Mouse (Mus musculus): ENCODE measurements around the gene Rab4b.

Rab4b gene

DNA sequence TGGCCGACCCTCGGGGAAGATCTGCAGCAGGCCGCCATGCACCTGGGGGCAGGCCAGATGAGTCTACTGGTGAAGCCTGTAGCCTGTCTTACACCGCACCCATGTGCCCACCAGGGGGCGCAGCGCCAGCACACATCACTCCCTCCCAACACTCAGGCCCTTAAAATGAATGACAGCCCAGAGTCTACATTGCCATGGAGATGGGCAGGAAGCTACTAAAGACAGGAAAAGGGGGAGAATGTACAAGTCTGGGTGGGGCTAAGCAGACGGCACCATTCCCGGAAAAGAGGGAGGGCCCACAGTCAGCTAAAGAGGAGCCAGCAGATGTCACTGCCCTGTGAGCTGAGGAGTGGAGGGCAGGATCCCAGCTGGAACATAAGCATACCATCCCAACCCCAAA is 18.8 kb downstream of the Rab4b start:
- DNase-seq (ENCODE audit: low read depth) = no peak

DNA sequence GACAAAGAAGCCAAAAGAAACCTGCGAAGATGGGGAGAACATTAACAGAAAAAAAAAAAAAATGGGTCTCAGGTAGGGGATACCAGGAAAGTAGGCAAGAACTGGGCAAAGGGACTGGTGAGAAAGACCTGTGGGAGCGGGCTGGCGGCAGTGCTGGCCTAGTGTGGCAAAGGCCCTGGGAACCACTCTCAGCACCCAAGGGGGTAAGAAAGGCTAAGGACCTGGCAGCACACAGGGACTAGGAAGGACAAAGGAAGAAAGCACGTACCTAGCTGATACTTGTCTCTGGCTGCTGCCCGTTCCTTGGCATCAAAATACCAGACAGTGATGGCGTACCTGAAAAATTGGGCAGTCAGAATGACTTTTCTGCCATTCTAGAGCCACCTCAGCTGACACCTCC is 19.4 kb downstream of the Rab4b start:
- no peak for DNase-seq (ENCODE audit: low read depth)

DNA sequence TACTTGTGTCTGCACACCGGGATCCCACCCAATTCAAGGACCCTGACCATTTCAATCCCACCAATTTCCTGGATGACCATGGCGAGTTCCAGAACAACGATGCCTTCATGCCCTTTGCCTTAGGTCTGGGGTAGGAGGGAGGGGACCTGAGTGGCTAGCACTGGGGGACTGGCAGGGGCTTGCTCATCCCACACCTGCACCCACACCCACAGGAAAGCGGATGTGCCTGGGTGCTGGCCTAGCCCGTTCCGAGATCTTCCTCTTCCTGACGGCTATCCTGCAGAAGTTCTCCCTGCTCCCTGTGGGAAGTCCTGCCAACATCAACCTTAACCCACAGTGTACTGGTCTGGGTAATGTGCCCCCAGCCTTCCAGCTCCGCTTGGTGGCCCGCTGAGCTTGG is 20.5 kb downstream of the Rab4b start:
- no peak for DNase-seq (ENCODE audit: low read depth)

DNA sequence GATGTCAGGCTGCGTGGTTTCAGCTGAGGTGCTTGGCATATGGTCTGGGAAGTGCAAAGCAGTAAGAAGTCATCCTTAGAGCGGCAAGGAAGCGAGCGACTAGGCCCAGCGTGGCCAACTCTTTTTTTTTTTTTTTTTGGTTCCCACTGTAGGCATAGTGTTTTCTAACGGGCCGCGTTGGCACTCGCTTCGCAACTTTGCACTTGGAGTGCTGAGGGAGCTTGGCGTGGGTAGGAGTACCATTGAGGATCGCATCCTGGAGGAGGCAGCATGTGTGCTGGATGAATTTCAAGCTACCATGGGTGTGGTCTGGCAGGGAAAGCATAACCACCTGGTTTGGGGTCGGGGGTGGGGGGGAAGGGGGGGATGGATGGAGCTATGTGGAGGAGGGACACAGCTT is 22.7 kb downstream of the Rab4b start:
- no peak for DNase-seq (ENCODE audit: low read depth)

DNA sequence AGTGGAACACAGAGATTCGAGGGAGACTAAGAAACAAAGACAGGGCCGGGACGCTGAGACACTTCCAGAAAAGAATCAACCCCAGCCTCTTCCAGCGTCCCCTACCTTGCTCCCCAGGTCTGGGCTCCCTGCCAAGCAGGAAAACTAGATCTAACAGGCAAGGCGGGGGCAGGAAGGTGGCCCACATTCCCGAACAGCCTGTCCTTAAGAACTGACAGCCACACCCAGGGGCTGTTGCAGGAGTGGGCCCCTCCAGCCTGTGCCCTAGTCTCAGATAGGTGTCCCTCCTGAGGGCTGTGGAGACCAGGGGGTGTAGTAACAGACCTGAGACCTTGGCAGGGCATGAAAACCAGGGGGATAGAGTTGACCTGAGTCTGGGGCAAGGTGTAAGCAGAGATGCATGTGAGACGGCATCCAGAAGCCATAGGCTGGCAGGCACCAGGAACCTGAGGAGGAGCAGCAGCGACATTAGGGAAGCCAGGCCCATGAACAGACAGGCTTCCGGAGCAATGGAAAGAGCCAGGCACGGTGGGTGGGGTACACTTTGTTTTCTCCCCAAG is 25.4 kb downstream of the Rab4b start, which contains the start of gene Cyp2t4:
Cyp2t4 (plus strand) TSS at position 510 of the 560 bp plus-strand sequence.
- DNase-seq (ENCODE audit: low read depth) = no peak

DNA sequence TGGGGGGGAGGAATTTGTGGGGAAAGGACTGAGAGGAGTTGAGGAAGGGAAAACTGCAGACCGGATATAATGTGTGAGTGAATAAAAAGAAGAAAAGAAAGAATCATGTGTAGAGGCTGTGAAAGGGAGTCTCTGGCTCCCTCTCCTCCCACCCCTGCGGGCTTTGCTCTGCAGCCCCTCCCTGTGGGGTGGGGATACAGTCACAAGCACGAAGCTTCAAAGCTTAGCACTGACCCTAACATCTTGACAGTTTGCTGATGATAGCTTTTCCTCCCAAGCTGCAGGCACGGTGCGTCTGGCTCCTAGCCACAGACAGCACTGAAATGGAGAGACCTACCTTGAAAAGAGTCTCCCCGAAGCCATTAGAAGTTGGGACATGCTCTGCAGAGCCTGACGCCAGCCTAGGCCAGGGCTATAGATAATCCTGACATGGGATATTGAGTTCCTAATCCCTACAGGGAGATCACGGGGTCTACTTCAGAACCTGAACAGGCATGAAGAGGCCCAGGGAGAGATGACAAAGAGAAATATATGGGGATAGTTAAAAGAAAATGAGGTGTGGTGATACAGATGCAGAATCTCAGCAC is 42.2 kb downstream of the Rab4b start:
- no peak for DNase-seq (ENCODE audit: low read depth)

DNA sequence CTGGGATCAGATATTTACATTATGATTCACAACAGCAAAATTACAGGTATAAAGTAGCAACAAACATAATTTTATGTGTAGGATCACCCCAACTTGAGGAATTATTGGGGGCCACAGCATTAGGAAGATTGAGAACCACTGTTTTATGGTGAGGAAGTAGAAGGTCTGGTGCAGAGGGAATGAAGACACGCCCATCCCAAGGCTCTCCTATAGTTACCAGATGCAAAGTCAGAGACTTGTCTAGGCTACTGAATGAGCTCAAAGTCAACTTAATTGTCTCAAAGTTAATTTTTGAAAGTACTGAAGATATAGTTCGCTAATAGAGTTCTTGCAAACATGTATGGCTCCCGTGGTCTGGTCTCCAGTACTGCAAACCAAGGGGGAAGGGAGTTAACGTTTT is 44.9 kb downstream of the Rab4b start:
- no peak for DNase-seq (ENCODE audit: low read depth)

DNA sequence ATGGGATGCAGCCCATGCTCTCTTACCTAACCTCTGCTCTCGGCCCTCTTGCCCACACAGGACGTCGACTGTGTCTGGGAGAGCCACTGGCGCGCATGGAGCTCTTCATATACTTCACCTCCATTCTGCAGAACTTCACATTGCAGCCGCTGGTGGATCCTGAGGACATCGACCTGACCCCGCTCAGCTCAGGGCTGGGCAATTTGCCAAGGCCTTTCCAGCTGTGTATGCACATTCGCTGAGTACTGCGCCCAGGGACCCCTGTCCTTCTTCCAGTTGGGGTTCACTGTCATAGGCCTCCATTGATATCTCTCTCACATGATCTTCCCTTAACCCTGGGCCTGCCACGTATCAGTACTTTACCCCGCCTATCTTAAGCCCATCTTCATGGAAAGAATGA is 45.5 kb downstream of the Rab4b start:
- no peak for DNase-seq (ENCODE audit: low read depth)

DNA sequence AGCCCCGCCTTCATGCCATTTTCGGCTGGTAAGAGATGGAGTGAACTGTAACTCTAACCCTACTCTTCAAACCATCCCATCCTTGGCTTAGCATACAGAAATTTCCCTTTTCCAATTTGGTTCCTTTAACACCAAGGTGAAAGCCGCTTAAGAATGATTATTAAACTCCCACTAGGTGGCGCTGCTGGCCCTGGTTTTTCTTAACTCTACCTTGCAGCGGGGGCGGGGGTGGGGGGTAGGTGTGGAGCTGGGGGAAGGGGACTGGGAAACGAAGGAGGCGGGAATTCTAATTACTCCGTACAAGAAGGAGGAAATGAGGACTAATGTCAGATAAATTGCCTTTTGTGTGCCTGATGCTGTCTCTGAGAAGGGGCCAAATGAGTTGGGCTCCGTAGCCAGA is 46.1 kb downstream of the Rab4b start:
- DNase-seq (ENCODE audit: low read depth) = no peak

DNA sequence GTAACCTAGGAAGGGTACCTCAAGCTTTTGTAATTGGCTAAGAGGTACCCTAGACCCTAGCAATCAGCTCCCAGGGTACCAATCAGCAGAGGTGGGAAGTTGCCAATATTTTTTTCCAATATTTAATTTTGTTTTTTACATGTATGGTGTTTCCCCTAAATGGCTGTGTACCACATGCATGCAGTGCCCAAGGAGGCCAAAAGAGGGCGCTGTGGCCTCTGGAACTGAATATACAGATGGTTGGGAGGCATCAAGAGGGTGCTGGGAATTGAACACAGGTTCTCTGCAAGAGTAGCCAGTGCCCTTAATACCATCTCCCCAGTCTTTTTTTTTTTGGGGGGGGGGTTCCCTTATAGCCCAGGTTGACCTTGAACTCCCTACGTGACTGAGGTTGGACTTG is 47.3 kb downstream of the Rab4b start:
- DNase-seq (ENCODE audit: low read depth) = no peak

DNA sequence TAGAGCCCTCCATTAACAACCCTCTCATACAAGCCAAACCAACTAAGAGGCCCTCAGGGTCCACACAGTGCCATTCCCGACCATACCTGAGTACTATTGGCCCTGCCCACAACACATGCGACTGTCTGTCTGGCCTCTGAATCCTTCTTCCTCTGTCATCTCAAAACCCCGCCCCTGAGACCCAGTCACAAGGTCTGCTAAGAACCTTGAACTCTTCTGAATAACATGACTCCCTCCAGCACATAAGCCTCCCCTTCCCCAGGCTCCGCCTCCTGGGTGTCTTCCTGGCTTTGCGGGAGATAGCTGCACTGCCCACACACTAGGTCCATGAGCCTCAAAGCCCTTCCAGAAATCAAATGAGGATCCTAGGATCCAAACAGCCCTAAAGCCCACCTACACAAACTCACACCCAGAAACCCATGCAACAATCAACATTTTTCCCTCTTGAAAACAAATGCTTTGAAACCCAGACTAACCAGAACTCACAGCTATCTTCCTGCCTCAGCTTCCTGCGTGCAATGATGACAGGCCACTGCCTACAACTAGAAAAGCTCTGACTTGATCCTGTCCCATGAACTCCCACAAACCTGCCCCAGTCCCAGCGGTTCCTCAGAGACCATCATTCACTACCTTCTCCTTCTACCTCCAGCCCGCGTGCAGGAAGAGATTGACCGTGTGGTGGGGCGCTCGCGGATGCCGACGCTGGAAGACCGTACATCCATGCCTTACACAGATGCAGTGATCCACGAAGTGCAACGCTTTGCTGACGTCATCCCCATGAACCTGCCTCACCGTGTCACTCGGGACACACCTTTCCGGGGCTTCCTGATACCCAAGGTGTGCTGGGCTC is 48.0 kb downstream of the Rab4b start:
- no peak for DNase-seq (ENCODE audit: low read depth)

DNA sequence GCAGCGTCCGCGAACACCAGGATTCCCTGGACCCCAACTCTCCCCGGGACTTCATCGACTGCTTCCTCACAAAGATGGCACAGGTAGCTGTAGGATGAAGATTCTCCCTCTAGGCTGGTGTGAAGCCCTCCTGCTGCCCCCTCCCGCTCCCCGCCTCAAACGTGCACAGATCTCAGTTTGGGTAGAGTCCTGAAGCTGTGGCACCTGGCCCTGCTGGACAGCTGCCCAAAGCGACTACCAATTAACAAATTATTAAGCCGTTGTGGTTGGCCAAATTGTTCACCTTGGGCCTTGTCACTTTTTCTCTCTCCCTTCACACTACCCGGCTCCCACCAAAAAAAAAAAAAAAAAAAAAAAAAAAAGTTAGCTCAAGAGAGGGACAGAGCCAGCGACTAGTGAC is 48.9 kb downstream of the Rab4b start:
- no peak for DNase-seq (ENCODE audit: low read depth)

DNA sequence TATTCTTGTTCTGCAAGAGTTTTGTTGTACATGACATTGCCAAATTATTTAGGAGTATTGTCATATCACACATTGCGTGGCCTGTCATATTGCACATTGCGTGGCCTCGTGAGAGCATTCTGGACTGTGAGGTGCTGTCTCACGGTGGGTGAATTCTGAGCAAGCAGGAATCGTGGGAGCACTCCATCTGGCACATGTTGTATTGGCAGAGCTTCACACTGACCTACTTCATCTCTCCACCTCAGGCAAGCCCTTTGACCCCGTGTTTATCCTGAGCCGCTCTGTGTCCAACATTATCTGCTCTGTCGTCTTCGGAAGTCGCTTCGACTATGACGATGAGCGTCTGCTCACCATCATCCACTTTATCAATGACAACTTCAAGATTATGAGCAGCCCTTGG is 49.8 kb downstream of the Rab4b start:
- DNase-seq (ENCODE audit: low read depth) = no peak

DNA sequence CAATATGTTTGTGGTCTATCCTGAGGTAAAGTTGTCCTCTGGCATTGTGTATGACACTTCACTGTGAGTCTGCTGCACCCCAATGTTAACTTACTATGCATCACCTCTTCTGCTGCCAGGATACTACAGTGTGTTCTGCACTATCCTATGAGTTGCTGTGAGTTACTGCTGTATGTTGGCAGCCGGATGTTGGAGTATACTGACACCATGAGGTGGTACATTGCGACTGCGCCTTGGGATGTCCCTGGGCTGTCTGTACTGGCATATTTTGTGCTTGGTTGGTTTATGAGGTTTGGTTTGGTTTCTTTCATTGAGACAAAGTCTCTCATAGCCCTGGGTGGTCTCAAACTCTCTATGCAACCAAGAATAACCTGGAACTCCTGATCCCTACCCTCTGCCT is 50.5 kb downstream of the Rab4b start:
- DNase-seq (ENCODE audit: low read depth) = no peak

DNA sequence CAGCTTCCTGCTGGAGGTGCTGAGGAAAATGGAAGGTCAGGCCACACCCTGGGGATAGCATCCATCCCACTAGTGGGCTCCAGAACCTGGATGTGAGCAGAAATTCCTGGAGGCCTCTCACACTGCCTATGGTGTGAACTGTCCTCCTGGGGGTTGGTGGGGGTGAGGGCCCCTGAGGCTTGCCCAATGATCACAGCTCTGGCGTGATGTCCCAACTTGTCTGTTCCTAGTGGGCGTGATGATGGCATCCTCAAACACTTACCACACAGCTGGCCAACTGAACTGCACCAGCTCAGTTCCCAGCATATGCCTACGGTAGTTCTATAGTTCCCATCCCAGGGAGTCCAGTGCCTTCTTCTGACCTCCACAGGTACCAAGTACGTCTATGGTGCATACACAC is 53.7 kb downstream of the Rab4b start:
- no peak for DNase-seq (ENCODE audit: low read depth)

DNA sequence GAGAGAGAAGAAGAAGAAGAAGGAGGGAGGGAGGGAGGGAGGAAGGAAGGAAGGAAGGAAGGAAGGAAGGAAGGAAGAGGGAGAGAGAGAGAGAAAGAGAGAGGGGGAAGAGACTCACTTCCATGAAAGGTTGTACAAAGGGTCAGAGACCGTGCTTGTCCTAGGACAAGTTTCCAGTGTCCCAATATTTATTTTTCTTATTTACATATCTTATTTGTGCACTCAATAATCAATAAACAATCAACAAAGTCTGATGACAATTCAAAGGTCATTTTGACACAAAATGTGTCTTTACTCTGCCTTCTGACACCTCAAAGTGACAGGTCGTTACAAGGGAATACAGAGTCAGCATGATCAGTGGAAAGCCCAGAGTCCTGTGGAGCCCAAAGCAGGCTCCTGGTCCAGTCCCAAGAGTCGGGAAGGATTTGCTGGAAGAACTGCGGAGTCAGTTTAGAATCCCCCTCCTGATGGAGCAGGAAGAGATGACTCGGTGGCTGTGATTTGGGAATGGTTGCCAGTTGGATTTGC is 54.3 kb downstream of the Rab4b start:
- no peak for DNase-seq (ENCODE audit: low read depth)

DNA sequence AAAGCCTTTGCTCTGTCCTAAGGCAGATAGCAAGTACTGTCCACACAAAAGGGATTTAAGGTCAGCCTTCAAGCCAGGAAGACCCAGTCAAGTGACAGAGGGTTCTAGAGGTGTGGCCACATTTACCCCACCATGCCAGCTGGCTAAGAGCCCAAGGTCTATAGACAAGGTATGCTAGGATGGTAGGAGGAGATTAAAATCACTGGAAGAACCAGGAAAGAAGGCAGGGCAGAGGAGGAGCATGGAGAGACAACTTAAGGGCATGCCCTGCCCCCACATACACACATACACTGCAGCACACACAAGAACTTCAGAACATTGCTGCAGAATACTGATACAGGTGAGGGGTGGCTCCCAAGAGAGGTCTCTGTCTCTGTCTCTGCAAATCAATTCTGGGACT is 59.0 kb downstream of the Rab4b start, which contains the start of gene Cyp2f2:
Cyp2f2 (plus strand) TSS at position 234 of the 400 bp plus-strand sequence.
- DNase-seq (ENCODE audit: low read depth) = no peak

Measured in fibroblast of lung, adult 2 months (primary cell).